Mouse (Mus musculus) limb, embryonic 13.5 days (tissue): ENCODE results near the gene Plac1. TPM values are rescaled to one million over a fixed set of nuclear protein-coding genes. Genes with fewer than 3 reads are reported as not detected.

ENCODE experiments used
- ATAC-seq: fragments of 200-750 bp; cut with Nextera tagmentation; 2 replicates; pipeline ENCODE4 v1.8.0; 2017; ENCODE audit warnings: low read depth, moderate number of reproducible peaks, moderate TSS enrichment; ENCODE audit not compliant: low FRiP score
- H3K27ac ChIP-seq: fragments of 300-500 bp; sonication (generic); 2 replicates; pipeline ENCODE4 v1.5.1; 2015; ENCODE audit warnings: inconsistent platforms, mild to moderate bottlenecking, moderate library complexity
- H3K27me3 ChIP-seq: fragments of 300-500 bp; sonication (generic); 2 replicates; pipeline ENCODE4 v1.6.1; 2015; ENCODE audit warnings: mild to moderate bottlenecking, inconsistent platforms
- H3K36me3 ChIP-seq: fragments of 300-500 bp; sonication (generic); 2 replicates; pipeline ENCODE4 v1.6.1; 2015; ENCODE audit warnings: inconsistent platforms, mild to moderate bottlenecking, moderate library complexity
- H3K4me1 ChIP-seq: fragments of 300-500 bp; sonication (generic); 2 replicates; pipeline ENCODE4 v1.6.1; 2015; ENCODE audit warnings: inconsistent platforms
- H3K4me2 ChIP-seq: fragments of 300-500 bp; sonication (generic); replicated peaks from 2 replicates; pipeline ENCODE4 v1.6.1; 2015; ENCODE audit warnings: inconsistent platforms, mild to moderate bottlenecking, moderate library complexity
- H3K4me3 ChIP-seq: fragments of 300-500 bp; sonication (generic); 2 replicates; pipeline ENCODE4 v1.5.1; 2015; ENCODE audit warnings: moderate library complexity, mild to moderate bottlenecking, inconsistent platforms
- H3K9ac ChIP-seq: fragments of 300-500 bp; sonication (generic); 2 replicates; pipeline ENCODE4 v1.6.1; 2015; ENCODE audit warnings: mild to moderate bottlenecking, inconsistent platforms
- H3K9me3 ChIP-seq: fragments of 300-500 bp; sonication (generic); 2 replicates; pipeline ENCODE4 v1.6.1; 2016; ENCODE audit warnings: inconsistent platforms
- WGBS: fragments of 180-500 bp; shearing (Covaris S2); methylation state at CpG from one replicate; pipeline ENCODE4 v1.1.7; 2015; 5-methylcytosine and 5-hydroxymethylcytosine counted together
- polyA plus RNA-seq: library from polyadenylated mRNA; unstranded; fragments of >200 nt; fragmentation: Nextera tagmentation; extraction: Ambion mirVana; gene quantifications from 2 replicates; pipeline ENCODE4 v1.2.1, GENCODE M21; 2015

Gene Plac1
- polyA plus RNA-seq, 1 experiment from 2014 or later, result 13.3 TPM

DNA sequence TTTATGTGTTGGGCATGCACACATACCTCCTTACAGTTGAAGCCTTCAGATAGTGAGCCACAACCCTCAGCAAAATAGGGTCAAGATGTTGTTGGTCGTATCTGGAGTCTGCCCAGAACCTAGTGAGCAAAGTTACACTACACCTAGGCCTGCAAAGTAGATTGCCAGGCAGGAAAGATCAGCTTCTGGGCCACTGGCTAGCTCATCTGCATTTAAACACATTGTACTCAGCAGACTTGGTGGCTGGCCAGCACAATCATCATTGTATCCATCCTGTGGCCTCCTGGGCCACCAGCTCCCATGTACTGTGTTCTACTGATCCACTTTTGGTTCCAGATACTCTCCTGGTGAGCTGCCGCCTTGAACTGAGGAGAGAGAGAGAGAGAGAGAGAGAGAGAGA lies 102.8 kb downstream of the Plac1 start:
- Histone ChIP-seq H3K27me3 (no peaks in the 10 kb centered on the region), H3K4me1 (no peaks in the 10 kb centered on the region), H3K36me3 (no peaks in the 10 kb centered on the region), H3K9ac (no peak overlapping the region), H3K4me2 (no peak overlapping the region), H3K27ac (no peak overlapping the region), H3K4me3 (no peak overlapping the region), H3K9me3 (no peaks in the 10 kb centered on the region)
- no peak for ATAC-seq
- 74% methylated on average over 2 of the region's 2 CpGs for WGBS

GRCm38 (mm10) chrX:53129501-53129900 lies 110.4 kb downstream of the Plac1 start:
- Histone ChIP-seq H3K9ac (no peak overlapping the region), H3K27me3 (0 out of 2 replicates have a peak, but pooled peaks cover 3% of the 10 kb centered on the region), H3K4me1 (peaks cover 19% of the 10 kb centered on the region), H3K9me3 (no peaks in the 10 kb centered on the region), H3K27ac (no peak overlapping the region), H3K4me2 (no peak overlapping the region), H3K4me3 (no peak overlapping the region), H3K36me3 (no peaks in the 10 kb centered on the region)
- ATAC-seq, result no peak
- 31% methylated on average over 2 of the region's 2 CpGs for WGBS

DNA sequence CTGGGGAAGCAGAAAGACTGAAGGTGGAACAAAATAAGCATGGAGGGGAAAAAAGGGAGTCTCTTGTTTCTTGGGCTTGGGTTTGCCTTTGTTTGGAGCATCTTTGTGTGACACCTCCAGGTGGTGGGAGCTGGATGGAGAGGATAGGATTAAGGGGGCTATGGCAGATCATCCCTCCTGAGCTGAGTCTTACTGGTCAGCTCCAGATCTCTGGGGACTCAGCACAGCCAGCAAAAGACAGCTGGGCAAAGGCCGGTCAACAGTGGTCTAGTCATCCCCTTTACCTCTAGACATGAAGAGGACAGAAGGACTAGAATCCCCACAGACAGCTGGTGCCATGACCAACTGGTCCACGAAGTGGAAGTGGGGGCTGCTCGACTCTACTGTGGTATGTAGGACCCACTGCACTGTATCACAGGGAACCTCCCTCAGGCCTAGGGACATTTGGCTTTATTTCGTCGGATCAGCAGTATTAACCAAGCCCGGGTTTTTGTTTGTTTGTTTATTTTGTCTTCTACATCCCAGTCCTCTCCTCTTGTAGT lies 113.3 kb downstream of the Plac1 start:
- Histone ChIP-seq H3K36me3 (no peaks in the 10 kb centered on the region), H3K4me3 (no peak overlapping the region), H3K4me1 (peaks cover 22% of the 10 kb centered on the region), H3K27me3 (0 out of 2 replicates have a peak, but pooled peaks cover 3% of the 10 kb centered on the region), H3K27ac (peak overlapping the region; percentile 74), H3K9me3 (no peaks in the 10 kb centered on the region), H3K4me2 (no peak overlapping the region; the same call in 1 of the 2 replicates), H3K9ac (no peak overlapping the region)
- WGBS, result 76% methylated on average over 5 of the region's 6 CpGs
- ATAC-seq, result peak; percentile 61

DNA sequence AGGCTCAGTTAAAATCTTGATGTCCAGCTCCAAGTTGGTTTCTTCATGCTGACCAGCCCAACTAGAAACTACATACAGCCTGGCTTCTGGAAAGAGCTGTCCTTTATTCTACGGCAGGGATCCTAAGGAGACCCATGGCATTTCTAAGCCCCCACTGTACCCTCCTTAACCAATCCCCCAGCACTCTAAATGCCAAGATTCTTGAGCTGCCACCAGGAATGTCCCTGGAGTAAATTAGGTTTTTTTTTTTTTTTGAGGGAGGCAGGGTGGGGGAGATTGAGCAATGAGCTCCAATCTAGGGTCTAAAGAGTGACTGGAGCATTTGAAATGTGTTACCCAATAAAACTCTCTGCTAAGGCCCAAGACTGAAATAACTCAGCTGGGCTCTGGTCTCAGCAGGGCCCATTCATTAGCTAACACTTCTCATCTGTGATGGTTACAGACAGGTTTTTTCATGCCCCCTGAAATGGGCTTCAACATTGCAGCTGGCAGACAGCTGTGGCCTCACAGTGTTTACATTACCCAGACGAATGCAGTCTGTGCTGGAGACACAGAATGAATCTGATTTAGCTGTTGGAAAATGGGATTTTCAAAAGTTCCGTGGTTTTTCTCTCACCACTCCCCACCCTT lies 114.0 kb downstream of the Plac1 start:
- Histone ChIP-seq H3K9me3 (no peaks in the 10 kb centered on the region), H3K27ac (peak overlapping the region; percentile 74), H3K4me3 (no peak overlapping the region), H3K4me2 (no peak overlapping the region; the same call in 1 of the 2 replicates), H3K27me3 (0 out of 2 replicates have a peak, but pooled peaks cover 3% of the 10 kb centered on the region), H3K9ac (no peak overlapping the region), H3K36me3 (no peaks in the 10 kb centered on the region), H3K4me1 (peaks cover 22% of the 10 kb centered on the region)
- WGBS, result 23% methylated on average over 3 of the region's 3 CpGs
- peak; percentile 92 for ATAC-seq

DNA sequence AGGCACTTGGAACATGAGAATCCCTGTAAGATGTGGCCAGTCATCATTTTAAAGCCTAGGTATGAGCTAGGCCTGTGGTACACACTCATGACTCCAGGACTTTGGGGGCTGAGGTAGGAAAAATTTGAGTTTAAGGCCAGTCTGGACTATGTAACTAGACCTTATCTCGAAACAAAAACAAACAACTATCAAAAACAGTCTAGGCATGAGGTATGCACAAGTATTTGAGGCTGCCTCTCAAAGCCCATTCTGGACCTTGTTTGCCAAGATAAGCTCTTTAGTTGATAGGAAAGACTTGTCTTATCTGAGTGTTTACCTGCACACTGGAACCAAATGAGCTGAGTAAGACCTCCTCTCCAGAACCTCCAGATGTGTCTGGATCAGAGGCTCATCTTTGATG lies 116.3 kb downstream of the Plac1 start:
- H3K27ac ChIP-seq, result no peak overlapping the region; the same call in 1 of the 2 replicates
- 80% methylated on average over 1 of the region's 1 CpGs for whole genome bisulfite sequencing

GRCm38 (mm10) chrX:53118631-53119030 lies 121.3 kb downstream of the Plac1 start:
- H3K4me3 ChIP-seq, result no peak overlapping the region
- H3K9ac ChIP-seq, result no peak overlapping the region
- peaks cover 6% of the 10 kb centered on the region for H3K27me3 ChIP-seq
- H3K4me2 ChIP-seq, result no peak overlapping the region
- no peaks in the 10 kb centered on the region for H3K9me3 ChIP-seq
- H3K27ac ChIP-seq, result no peak overlapping the region
- WGBS, result 78% methylated on average over 6 of the region's 6 CpGs
- ATAC-seq, result no peak
- H3K36me3 ChIP-seq, result no peaks in the 10 kb centered on the region
- peaks cover 26% of the 10 kb centered on the region for H3K4me1 ChIP-seq

More for the DNA sequence above, 116.3 kb downstream of the Plac1 start:
- Histone ChIP-seq H3K4me3 (no peak overlapping the region), H3K4me1 (peaks cover 18% of the 10 kb centered on the region), H3K9ac (no peak overlapping the region), H3K4me2 (no peak overlapping the region), H3K36me3 (no peaks in the 10 kb centered on the region), H3K27me3 (peaks cover 6% of the 10 kb centered on the region; the same call in 1 of the 2 replicates), H3K9me3 (no peaks in the 10 kb centered on the region)
- no peak for ATAC-seq

GRCm38 (mm10) chrX:53118019-53118418 lies 121.9 kb downstream of the Plac1 start:
- Histone ChIP-seq H3K36me3 (no peaks in the 10 kb centered on the region), H3K27ac (no peak overlapping the region), H3K9ac (no peak overlapping the region), H3K4me1 (peaks cover 28% of the 10 kb centered on the region), H3K27me3 (peaks cover 6% of the 10 kb centered on the region), H3K4me3 (no peak overlapping the region), H3K9me3 (no peaks in the 10 kb centered on the region), H3K4me2 (no peak overlapping the region)
- ATAC-seq, result no peak

DNA sequence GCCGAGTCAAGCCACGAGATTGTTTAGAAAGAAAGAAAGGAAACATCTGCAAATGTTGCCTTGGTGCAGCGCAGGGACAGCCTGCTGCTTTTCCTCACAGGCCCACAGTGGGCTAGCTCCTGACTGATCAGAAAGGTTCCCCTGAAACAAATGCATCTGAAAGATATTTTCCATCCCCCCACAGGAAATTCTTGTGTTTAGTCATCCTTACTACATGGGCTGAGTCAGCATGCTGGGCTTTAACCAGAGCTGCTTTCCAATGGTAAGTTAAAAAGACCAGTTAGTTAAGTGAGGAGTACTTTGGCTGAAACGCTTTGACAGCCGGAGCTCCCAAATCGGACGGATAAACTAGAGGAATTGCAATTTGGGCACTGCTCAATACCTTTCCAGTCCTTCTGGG lies 124.9 kb downstream of the Plac1 start:
- H3K9me3 ChIP-seq, result no peaks in the 10 kb centered on the region
- no peak for ATAC-seq
- 49% methylated on average over 7 of the region's 7 CpGs for WGBS
- no peak overlapping the region for H3K4me2 ChIP-seq
- no peak overlapping the region for H3K9ac ChIP-seq
- peaks cover 28% of the 10 kb centered on the region for H3K4me1 ChIP-seq
- no peaks in the 10 kb centered on the region for H3K36me3 ChIP-seq
- no peak overlapping the region for H3K4me3 ChIP-seq
- peaks cover under 1% of the 10 kb centered on the region for H3K27me3 ChIP-seq
- no peak overlapping the region for H3K27ac ChIP-seq

- no peak overlapping the region for H3K9ac ChIP-seq
- peaks cover 11% of the 10 kb centered on the region; the same call in 1 of the 2 replicates for H3K4me1 ChIP-seq
- 92% methylated on average over 4 of the region's 4 CpGs for whole genome bisulfite sequencing
- ATAC-seq, result no peak
- H3K27me3 ChIP-seq, result no peaks in the 10 kb centered on the region; the same call in 1 of the 2 replicates
- no peak overlapping the region for H3K27ac ChIP-seq
- H3K4me3 ChIP-seq, result no peak overlapping the region
- no peak overlapping the region for H3K4me2 ChIP-seq
- H3K9me3 ChIP-seq, result no peaks in the 10 kb centered on the region
- H3K36me3 ChIP-seq, result no peaks in the 10 kb centered on the region
Observed at GRCm38 (mm10) chrX:53110142-53110541, 129.8 kb downstream of the Plac1 start.

DNA sequence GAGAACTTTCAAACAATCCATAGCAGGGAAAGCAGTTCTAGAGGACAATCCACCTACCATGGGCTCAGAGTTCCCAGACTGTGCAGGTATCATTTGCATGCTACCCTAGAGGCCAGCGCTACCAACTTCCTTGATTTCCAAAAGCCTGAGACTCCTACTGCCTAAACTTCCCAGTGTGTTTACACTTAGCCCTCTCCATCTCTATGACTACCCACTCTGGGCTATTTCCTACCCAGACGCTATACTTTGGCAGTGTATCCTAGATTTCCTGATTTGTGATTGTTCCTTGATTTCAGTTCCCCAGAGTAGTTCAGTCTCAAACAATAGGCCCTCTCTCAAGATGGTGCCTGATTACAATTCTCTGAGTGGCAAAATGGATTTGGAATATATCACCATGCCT lies 132.8 kb downstream of the Plac1 start:
- Histone ChIP-seq H3K4me3 (no peak overlapping the region), H3K27ac (no peak overlapping the region), H3K9me3 (no peaks in the 10 kb centered on the region), H3K4me2 (no peak overlapping the region), H3K4me1 (no peaks in the 10 kb centered on the region), H3K36me3 (no peaks in the 10 kb centered on the region), H3K27me3 (no peaks in the 10 kb centered on the region), H3K9ac (no peak overlapping the region)
- WGBS, result 87% methylated on average over 2 of the region's 2 CpGs
- no peak for ATAC-seq

DNA sequence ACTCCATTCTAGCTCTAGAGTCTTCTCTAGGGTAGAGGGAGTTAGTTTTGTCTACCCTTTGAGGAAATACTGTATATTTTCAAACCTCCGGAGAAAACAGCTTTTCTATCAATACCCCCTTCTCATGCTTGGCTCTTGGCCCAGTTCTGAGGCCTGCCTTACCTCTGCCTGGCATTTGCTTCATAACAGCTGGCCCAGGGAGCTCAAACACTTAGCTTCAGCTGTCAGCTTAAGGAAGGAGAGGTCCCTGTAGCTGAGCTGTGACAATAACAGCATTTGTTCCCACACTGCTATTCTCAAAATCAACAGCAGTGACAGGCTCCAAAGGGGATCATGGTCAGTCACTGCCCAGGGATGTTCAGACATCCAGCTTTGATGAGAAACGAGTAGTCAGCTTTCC lies 138.7 kb downstream of the Plac1 start:
- Histone ChIP-seq H3K27me3 (no peaks in the 10 kb centered on the region), H3K4me1 (peaks cover 14% of the 10 kb centered on the region), H3K9me3 (no peaks in the 10 kb centered on the region), H3K27ac (peak overlapping the region; percentile 70; the same call in 1 of the 2 replicates), H3K36me3 (no peaks in the 10 kb centered on the region), H3K4me3 (no peak overlapping the region), H3K4me2 (no peak overlapping the region), H3K9ac (no peak overlapping the region)
- 51% methylated on average over 2 of the region's 2 CpGs for WGBS
- peak; percentile 48 for ATAC-seq

DNA sequence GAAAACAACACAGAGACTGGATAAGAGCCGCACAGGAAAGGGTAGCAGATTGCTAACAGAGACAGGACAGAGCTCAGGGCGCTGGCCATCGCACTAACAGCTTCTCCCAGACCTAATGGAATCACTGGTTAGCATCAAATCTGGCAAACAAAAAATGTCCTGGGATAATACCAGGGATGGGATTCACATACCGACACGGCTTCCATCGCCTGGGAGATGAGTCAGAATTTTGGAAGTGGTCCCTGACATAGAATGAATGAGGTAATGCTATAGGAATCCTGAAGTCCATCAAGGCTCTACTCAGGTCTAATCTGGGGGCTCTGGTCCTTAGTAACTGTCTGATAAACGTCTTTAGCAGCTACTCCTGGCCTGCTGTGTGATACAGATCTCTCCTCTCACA lies 140.0 kb downstream of the Plac1 start:
- Histone ChIP-seq H3K9me3 (no peaks in the 10 kb centered on the region), H3K27me3 (no peaks in the 10 kb centered on the region), H3K9ac (no peak overlapping the region), H3K4me3 (no peak overlapping the region), H3K4me1 (peaks cover 14% of the 10 kb centered on the region), H3K36me3 (no peaks in the 10 kb centered on the region), H3K27ac (0 out of 2 replicates have a peak overlapping the region, but pooled peaks have one; percentile 70), H3K4me2 (no peak overlapping the region)
- no peak for ATAC-seq
- WGBS, result 59% methylated on average over 7 of the region's 7 CpGs

DNA sequence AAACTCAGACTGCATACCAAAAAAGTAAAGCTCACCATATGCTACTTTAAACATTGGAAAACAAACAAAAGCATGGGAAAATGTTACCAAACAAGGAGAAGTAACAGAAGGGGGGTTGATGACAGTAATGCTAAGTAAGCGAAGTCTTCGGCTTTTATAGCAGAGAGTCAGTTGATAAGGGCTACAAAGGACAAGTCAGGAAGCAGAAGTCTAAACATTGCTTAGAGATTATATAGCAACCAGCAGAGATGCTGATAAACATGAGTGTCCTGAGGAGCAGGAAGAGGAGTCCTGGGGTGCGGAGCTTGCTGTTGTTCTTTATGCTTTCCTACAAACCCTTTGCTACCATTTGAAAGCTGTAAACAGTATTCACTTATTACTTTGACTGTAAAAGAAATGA lies 140.6 kb downstream of the Plac1 start:
- 76% methylated on average over 3 of the region's 3 CpGs for WGBS
- no peak overlapping the region for H3K4me3 ChIP-seq
- ATAC-seq, result no peak

More for the DNA sequence above, 140.6 kb downstream of the Plac1 start:
- Histone ChIP-seq H3K4me2 (no peak overlapping the region), H3K36me3 (no peaks in the 10 kb centered on the region), H3K9ac (no peak overlapping the region), H3K27ac (no peak overlapping the region), H3K9me3 (no peaks in the 10 kb centered on the region), H3K27me3 (no peaks in the 10 kb centered on the region), H3K4me1 (peaks cover 14% of the 10 kb centered on the region)
